Mouse (Mus musculus) CH12.LX (cell line): ENCODE measurements at regions not wholly inside any gene's neighbourhood (a gene's known extent, or its start where the extent isn't known, plus 50 kb on each side); places are given as distances from the start of the nearest gene placed in this dataset.

ENCODE experiments used
- CTCF ChIP-seq, 2 experiments: IDR thresholded peaks in 1 of 2; conservative IDR thresholded peaks in 1 of 2; 2 replicates each; pipeline ENCODE4 v1.5.1; 2011 to 2012; ENCODE audit warnings: low read depth in 2 of 2, low read length in 2 of 2, improper control_type of control experiment in 1 of 2, inconsistent platforms in 1 of 2, mild to moderate bottlenecking in 1 of 2, moderate library complexity in 1 of 2
- ETS1 ChIP-seq: conservative IDR thresholded peaks from 2 replicates; pipeline ENCODE4 v1.6.1; 2012; ENCODE audit warnings: low read depth, mild to moderate bottlenecking, inconsistent platforms, low read length, improper control_type of control experiment, moderate library complexity
- MAZ ChIP-seq: IDR thresholded peaks from 2 replicates; pipeline ENCODE4 v1.6.1; 2012; ENCODE audit warnings: low read depth, mild to moderate bottlenecking, inconsistent platforms, low read length, improper control_type of control experiment, moderate library complexity
- NRF1 ChIP-seq: IDR thresholded peaks from 2 replicates; pipeline ENCODE4 v1.6.1; 2014; ENCODE audit warnings: low read depth, mild to moderate bottlenecking, inconsistent platforms, low read length, improper control_type of control experiment, moderate library complexity
- ZNF384 ChIP-seq: IDR thresholded peaks from 2 replicates; pipeline ENCODE4 v1.6.1; 2012; ENCODE audit warnings: low read depth, low read length, improper control_type of control experiment, inconsistent platforms

DNA sequence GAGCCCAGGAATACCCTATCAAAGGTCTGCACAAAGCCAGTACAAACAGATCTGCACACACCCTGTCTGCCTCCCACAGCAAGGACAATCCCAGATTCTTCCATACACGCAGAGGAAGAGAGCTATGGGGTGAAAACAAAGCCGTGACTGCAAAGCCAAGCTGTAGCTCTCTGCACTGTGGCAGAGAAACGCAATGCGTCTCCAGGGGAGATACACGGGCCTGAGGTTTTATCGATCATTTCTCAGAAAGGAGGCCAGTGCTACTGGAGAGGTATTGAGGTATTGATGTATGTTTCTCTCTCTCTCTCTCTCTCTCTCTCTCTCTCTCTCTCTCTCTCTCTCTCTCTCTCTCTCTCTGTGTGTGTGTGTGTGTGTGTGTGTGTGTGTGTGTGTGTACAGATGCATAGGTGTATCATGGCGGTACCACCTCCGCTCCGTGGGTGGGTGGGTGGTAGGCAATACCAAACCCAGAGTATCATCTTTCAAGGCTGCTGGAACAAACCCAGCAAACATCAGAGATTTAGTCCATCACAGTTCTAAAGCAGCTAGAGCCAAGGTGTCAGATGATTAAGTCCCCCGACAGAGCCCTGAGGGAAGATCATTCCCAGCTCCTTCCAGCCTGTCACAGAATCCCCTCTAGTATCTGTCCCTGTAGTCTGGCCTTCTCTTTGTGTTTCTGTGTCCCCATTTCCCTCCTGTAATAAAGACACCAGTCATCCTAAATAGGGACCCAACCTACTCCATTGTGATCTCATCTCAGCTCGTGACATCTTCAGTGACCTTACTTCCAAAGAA, 175.0 kb downstream of the Mycn start:
- TF ChIP-seq ZNF384: no peak
- TF ChIP-seq NRF1: no peak
- no peak for TF ChIP-seq CTCF (conservative IDR thresholded peaks at IDR 0.05 in 1 of 2, IDR thresholded peaks at IDR 0.05 in 1 of 2; ENCODE audit: low read depth in 2 of 2, low read length in 2 of 2)
- TF ChIP-seq MAZ: no peak
- no peak for TF ChIP-seq ETS1
